Mouse (Mus musculus): ENCODE measurements around the gene Syt3.

The Syt3 gene

DNA sequence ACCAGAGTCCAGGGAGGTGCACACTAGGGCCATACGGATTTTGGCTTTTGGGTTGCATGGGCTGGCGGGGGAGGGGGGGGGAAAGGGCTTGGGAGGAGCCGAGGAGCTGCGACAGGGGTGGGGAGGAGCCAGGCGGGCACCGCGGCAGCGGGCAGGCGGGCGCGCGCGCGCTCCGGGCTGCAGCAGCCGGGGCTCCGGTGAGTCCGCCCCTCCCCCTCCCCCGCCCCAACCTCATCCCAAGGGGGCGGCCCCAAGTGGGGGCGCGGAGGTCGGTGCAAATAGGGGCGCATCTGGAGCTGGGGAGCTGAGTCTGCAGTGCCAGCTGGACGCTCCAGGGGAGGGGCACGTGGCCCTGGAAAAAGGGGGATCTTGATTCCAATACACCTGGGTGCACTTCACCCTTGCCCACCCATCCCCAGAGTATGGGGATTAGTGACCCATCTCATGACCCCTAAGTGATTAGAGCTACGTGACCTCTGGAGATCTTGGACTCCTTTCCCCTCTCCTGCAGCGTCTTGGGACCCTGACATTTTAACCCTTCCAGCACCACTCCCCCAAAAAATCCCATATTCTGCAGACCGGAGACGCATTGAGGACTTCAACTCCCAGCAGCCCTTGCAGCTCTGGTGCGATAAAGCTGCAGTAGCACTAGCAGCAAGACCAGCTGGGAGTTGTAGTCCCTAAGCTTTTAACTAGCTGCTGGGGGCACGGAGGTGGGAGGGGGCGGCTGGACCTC, at the start of gene Syt3:
Syt3 (plus strand) TSS at position 123 of the 736 bp plus-strand sequence.
- no peak for DNase-seq (ENCODE audit: low read depth in 1 of 2, low spot score in 2 of 2)

GRCm38 (mm10) chr7:44334139-44334538, 49.8 kb upstream of the Syt3 start:
- no peak for DNase-seq (ENCODE audit: low read depth in 1 of 2, low spot score in 2 of 2)

DNA sequence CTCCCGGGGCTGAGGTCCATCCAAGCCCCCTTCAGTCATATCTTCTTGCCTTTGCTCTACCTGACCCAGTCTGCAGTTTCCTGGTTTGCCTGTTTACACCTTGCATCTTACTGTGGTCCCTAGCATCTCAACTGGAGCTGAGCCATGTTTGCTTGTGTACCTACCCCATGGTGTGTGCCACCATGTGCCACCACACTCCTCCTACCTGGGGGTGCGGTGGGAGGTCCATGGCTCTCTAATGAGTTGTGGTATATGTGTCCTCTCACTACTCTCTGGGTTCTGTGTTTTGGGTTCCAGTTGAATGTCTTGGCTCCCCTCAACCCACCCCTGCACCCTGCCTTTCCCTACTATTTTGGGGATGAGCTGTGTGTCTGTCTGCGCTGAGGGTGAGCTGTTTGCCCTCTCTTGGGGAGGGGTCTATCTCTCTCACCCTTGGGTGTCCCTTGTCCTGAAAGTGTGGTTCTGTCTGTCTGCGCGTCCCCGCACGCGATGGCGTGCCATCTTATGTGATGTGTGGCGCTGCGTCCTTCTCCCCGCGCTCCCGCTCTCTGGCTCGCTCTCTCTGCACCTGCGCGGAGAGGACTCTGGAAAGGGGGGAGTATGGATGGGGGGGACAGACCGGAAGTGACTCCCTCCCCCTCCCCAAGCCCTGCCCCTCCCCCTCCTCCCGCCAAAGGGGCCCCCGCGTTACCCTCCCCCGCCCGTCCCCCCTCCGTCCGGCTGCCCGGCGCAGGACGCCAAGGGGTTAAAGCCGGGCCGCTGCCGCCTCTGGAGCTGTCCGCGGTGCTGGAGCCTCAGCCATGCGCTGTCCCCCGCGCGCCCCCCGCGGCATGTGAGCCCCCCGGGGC, 48.6 kb upstream of the Syt3 start:
- DNase-seq (ENCODE audit: low read depth in 1 of 2, low spot score in 2 of 2), result no peak

GRCm38 (mm10) chr7:44336046-44337021, 47.6 kb upstream of the Syt3 start:
- DNase-seq (ENCODE audit: low read depth in 1 of 2, low spot score in 2 of 2), result no peak

GRCm38 (mm10) chr7:44337121-44337849, 46.6 kb upstream of the Syt3 start:
- DNase-seq (ENCODE audit: low read depth in 1 of 2, low spot score in 2 of 2), result no peak

- no peak for DNase-seq (ENCODE audit: low read depth in 1 of 2, low spot score in 2 of 2)
Observed at GRCm38 (mm10) chr7:44340226-44340625, 43.7 kb upstream of the Syt3 start.

- DNase-seq (ENCODE audit: low read depth in 1 of 2, low spot score in 2 of 2), result no peak
Observed at GRCm38 (mm10) chr7:44341119-44341518, 42.8 kb upstream of the Syt3 start.

- DNase-seq (ENCODE audit: low read depth in 1 of 2, low spot score in 2 of 2), result no peak
Observed at GRCm38 (mm10) chr7:44341714-44342113, 42.2 kb upstream of the Syt3 start.

DNA sequence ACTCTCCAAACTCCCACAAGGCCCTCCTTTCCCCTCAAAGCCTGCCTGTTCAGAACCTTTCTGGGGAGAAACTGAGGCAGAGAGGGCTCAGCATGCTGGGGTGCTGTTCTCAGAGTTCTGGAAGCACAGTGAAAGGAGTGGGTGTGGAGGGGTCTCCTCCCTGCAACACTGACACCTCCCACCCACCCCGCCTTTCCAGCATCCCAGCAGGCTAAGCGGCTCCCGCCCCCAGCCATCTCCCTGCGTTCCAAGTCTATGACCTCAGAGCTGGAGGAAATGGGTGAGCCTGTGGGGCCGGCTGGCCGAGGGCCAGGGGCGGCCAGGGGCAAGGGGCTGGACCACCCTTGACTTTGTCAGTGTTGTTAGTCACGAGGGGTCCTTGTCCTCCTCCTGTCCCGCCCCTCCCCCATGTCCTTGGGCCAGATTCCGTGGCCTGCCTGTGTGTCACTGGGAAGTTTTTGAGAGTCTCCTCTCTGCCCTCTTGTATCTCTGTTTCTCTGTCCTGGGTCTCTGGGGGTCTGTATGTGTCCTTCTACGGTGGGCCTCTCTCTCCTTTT, 40.4 kb upstream of the Syt3 start:
- DNase-seq (ENCODE audit: low read depth in 1 of 2, low spot score in 2 of 2), result no peak

GRCm38 (mm10) chr7:44344622-44345021, 39.3 kb upstream of the Syt3 start:
- peak in 1 of 2 experiments; percentile 42 for DNase-seq (ENCODE audit: low read depth in 1 of 2, low spot score in 2 of 2)

GRCm38 (mm10) chr7:44349043-44349442, 34.9 kb upstream of the Syt3 start:
- DNase-seq (ENCODE audit: low read depth in 1 of 2, low spot score in 2 of 2), result no peak

GRCm38 (mm10) chr7:44350957-44351711, 32.8 kb upstream of the Syt3 start:
- DNase-seq (ENCODE audit: low read depth in 1 of 2, low spot score in 2 of 2), result peak; percentile 52 to 71

GRCm38 (mm10) chr7:44351881-44352749, 31.8 kb upstream of the Syt3 start:
- no peak for DNase-seq (ENCODE audit: low read depth in 1 of 2, low spot score in 2 of 2)

GRCm38 (mm10) chr7:44352750-44353600, 30.9 kb upstream of the Syt3 start:
- no peak for DNase-seq (ENCODE audit: low read depth in 1 of 2, low spot score in 2 of 2)

DNA sequence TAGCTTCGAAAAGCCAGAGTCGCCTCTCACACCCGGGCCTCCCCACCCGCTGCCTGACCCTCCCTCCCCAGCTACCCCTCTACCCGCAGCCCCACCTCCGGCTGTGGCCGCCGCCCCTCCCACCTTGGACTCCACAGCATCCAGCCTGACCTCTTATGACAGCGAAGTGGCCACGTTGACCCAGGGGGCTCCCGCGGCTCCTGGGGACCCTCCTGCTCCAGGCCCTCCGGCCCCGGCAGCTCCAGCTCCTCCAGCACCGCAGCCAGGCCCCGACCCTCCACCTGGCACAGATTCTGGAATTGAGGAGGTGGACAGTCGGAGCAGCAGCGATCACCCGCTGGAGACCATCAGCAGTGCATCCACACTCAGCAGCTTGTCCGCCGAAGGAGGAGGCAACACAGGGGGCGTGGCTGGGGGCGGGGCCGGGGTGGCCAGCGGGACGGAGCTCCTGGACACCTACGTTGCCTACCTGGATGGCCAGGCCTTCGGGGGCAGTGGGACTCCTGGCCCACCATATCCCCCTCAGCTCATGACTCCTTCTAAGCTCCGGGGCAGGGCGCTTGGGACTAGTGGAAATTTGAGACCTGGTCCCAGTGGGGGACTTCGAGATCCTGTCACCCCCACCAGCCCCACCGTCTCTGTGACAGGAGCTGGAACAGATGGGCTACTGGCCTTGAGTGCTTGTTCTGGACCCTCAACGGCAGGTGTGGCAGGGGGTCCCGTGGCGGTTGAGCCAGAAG, 30.1 kb upstream of the Syt3 start:
- DNase-seq (ENCODE audit: low read depth in 1 of 2, low spot score in 2 of 2), result no peak

DNA sequence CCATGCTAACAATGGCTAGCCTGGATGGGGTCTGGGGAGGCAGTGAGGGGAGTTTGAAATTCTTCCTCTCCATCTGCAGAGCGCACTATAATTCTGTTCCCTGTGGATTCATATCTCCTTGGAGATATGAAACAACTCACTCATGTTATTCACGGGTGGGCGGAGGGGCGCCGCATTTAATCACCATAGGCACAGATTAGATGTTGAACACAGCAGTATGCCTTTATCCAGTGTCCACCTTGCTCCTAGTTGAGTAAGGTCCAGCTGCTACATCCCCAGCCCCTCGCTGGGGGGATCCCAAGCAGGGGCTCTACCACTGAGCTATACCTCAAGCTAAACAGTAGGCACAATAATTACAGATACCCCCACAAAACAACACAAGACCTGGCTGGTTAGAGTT, 28.5 kb upstream of the Syt3 start:
- DNase-seq (ENCODE audit: low read depth in 1 of 2, low spot score in 2 of 2), result no peak

Data from monocyte, adult 2 months (primary cell).